Mouse (Mus musculus) bone marrow, adult 2 months (tissue): ENCODE data around the gene Txndc5.

ENCODE experiments used
- CTCF ChIP-seq: fragments of 200-500 bp; IDR thresholded peaks from 2 replicates; pipeline ENCODE4 v1.5.1; 2011; ENCODE audit warnings: low read length, control low read depth; ENCODE audit not compliant: control insufficient read depth, insufficient read depth
- POLR2A ChIP-seq: fragments of 200-500 bp; IDR thresholded peaks from 2 replicates; pipeline ENCODE4 v1.6.1; 2011; ENCODE audit warnings: low read depth, mild to moderate bottlenecking, control low read depth, low read length, borderline replicate concordance; ENCODE audit not compliant: control insufficient read depth

GRCm38 (mm10) chr13:38527041-38527796 is 1.4 kb downstream of the Txndc5 start:
- TF ChIP-seq CTCF = no peak
- TF ChIP-seq POLR2A = no peak
